Mouse (Mus musculus) right cerebral cortex, postnatal 25 days (tissue): ENCODE results near the gene Fam210b.

ENCODE experiments used
- DNase-seq: peaks from one replicate; pipeline ENCODE4 v3.0.0; 2022

Gene Fam210b

GRCm38 (mm10) chr2:172405011-172405410 lies 59.6 kb downstream of the Fam210b start:
- no peak for DNase-seq
